Mouse (Mus musculus): Measurements from ENCODE around the gene Olfr1437.
"Not testable (repeated sequence)": the region's sequence is repeated elsewhere in the genome, so short reads cannot be mapped to it uniquely, and the experiment has no call there.

The Olfr1437 gene

GRCm38 (mm10) chr19:12325001-12325400, at the start of gene Olfr1437:
Gene Olfr1437, minus strand, starts transcription at chr19:12325101.
- DNase-seq (ENCODE audit: low read depth in 1 of 2, low spot score in 2 of 2), result no peak

GRCm38 (mm10) chr19:12374465-12375025, 49.6 kb upstream of the Olfr1437 start:
- DNase-seq (ENCODE audit: low read depth in 1 of 2, low spot score in 2 of 2), result no peak

GRCm38 (mm10) chr19:12373004-12373403, 48.1 kb upstream of the Olfr1437 start:
- no peak for DNase-seq (ENCODE audit: low read depth in 1 of 2, low spot score in 2 of 2)

GRCm38 (mm10) chr19:12335810-12336209, 10.9 kb upstream of the Olfr1437 start, which contains the start of gene Olfr1438-ps1:
Gene Olfr1438-ps1, minus strand, starts transcription at chr19:12335910.
- DNase-seq (ENCODE audit: low read depth in 1 of 2, low spot score in 2 of 2), result no peak

GRCm38 (mm10) chr19:12299030-12299429, 25.9 kb downstream of the Olfr1437 start, which contains the start of gene Olfr1436:
Gene Olfr1436, minus strand, starts transcription at chr19:12299130.
- not testable (repeated sequence) for DNase-seq (ENCODE audit: low read depth in 1 of 2, low spot score in 2 of 2)

GRCm38 (mm10) chr19:12292979-12293378, 31.9 kb downstream of the Olfr1437 start:
- DNase-seq (ENCODE audit: low read depth in 1 of 2, low spot score in 2 of 2), result no peak

GRCm38 (mm10) chr19:12279554-12279953, 45.3 kb downstream of the Olfr1437 start, which contains the start of gene Olfr1434:
Gene Olfr1434, plus strand, starts transcription at chr19:12279854.
- no peak for DNase-seq (ENCODE audit: low read depth in 1 of 2, low spot score in 2 of 2)

Data from monocyte, adult 2 months (primary cell).